Mouse (Mus musculus) liver, embryonic 15.5 days (tissue): Measurements from ENCODE around the gene Slc7a6os. TPM values are rescaled to one million over a fixed set of nuclear protein-coding genes. Genes with fewer than 3 reads are reported as not detected.

Source experiments
- ATAC-seq: fragments of 200-750 bp; cut with Nextera tagmentation; 2 replicates; pipeline ENCODE4 v1.8.0; 2017; ENCODE audit warnings: moderate number of reproducible peaks, mild to moderate bottlenecking, moderate library complexity; ENCODE audit not compliant: insufficient read depth
- H3K27ac ChIP-seq: fragments of 300-500 bp; sonication (generic); replicated peaks from 2 replicates; pipeline ENCODE4 v1.5.1; 2015; ENCODE audit warnings: mild to moderate bottlenecking, inconsistent platforms
- H3K27me3 ChIP-seq: fragments of 300-500 bp; sonication (generic); 2 replicates; pipeline ENCODE4 v1.6.1; 2015; ENCODE audit warnings: mild to moderate bottlenecking, inconsistent platforms
- H3K36me3 ChIP-seq: fragments of 300-500 bp; sonication (generic); replicated peaks from 2 replicates; pipeline ENCODE4 v1.6.1; 2015; ENCODE audit warnings: moderate library complexity, mild to moderate bottlenecking, inconsistent platforms
- H3K4me1 ChIP-seq: fragments of 300-500 bp; sonication (generic); replicated peaks from 2 replicates; pipeline ENCODE4 v1.6.1; 2015; ENCODE audit warnings: inconsistent platforms
- H3K4me2 ChIP-seq: fragments of 300-500 bp; sonication (generic); 2 replicates; pipeline ENCODE4 v1.6.1; 2015; ENCODE audit warnings: moderate library complexity, mild to moderate bottlenecking, inconsistent platforms
- H3K4me3 ChIP-seq: fragments of 300-500 bp; sonication (generic); replicated peaks from 2 replicates; pipeline ENCODE4 v1.5.1; 2015; ENCODE audit warnings: mild to moderate bottlenecking, inconsistent platforms
- H3K9ac ChIP-seq: fragments of 300-500 bp; sonication (generic); 2 replicates; pipeline ENCODE4 v1.6.1; 2015; ENCODE audit warnings: moderate library complexity, mild to moderate bottlenecking, inconsistent platforms
- H3K9me3 ChIP-seq: fragments of 300-500 bp; sonication (generic); replicated peaks from 2 replicates; pipeline ENCODE4 v1.6.1; 2016; ENCODE audit warnings: inconsistent platforms
- WGBS: fragments of 180-500 bp; shearing (Covaris S2); methylation state at CpG from one replicate; pipeline ENCODE4 v1.1.7; 2015; ENCODE audit warnings: mixed read lengths; ENCODE audit not compliant: insufficient replicate concordance; 5-methylcytosine and 5-hydroxymethylcytosine counted together
- polyA plus RNA-seq: library from polyadenylated mRNA; unstranded; fragments of >200 nt; fragmentation: Nextera tagmentation; extraction: Ambion mirVana; gene quantifications from 2 replicates; pipeline ENCODE4 v1.2.1, GENCODE M21; 2015

Gene Slc7a6os
- polyA plus RNA-seq, 1 experiment from 2014 or later = 11.0 TPM

GRCm38 (mm10) chr8:106177594-106177993, 33.1 kb downstream of the Slc7a6os start:
- Histone ChIP-seq H3K4me3 (no peak overlapping the region), H3K27me3 (no peaks in the 10 kb centered on the region), H3K4me1 (no peaks in the 10 kb centered on the region), H3K27ac (no peak overlapping the region), H3K9ac (no peak overlapping the region), H3K4me2 (no peak overlapping the region), H3K9me3 (no peaks in the 10 kb centered on the region), H3K36me3 (no peaks in the 10 kb centered on the region)
- no peak for ATAC-seq
- 65% methylated on average over 1 of the region's 1 CpGs for WGBS

- ATAC-seq = no peak
- no peaks in the 10 kb centered on the region for H3K9me3 ChIP-seq
- H3K27ac ChIP-seq = no peak overlapping the region
- no peak overlapping the region for H3K4me3 ChIP-seq
- H3K9ac ChIP-seq = no peak overlapping the region
- no peaks in the 10 kb centered on the region for H3K27me3 ChIP-seq
- H3K4me2 ChIP-seq = no peak overlapping the region
- 63% methylated on average over 1 of the region's 1 CpGs for WGBS
- H3K4me1 ChIP-seq = no peaks in the 10 kb centered on the region
- H3K36me3 ChIP-seq = no peaks in the 10 kb centered on the region
Observed at GRCm38 (mm10) chr8:106176891-106177290, 33.8 kb downstream of the Slc7a6os start.

DNA sequence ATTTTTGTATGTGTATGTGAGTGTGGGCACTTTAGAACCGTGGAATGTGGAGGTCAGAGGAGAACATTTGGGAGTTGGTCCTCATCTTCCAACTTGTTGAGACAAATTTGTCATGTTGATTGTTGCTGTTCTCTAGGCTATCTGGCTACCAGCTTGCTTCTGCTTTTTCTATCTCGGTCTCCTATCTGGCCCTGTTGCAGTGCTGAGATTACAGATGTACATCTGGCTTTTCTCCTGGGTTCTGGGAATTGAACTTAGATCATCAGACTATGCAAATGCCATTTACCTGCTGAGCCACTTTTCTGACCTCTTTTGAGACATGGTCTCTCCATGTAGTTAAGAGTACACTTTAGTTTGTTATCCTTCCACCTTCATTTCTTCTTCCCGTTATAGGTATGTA, 37.2 kb downstream of the Slc7a6os start:
- Histone ChIP-seq H3K4me2 (no peak overlapping the region), H3K36me3 (no peaks in the 10 kb centered on the region), H3K9ac (no peak overlapping the region), H3K27ac (no peak overlapping the region), H3K9me3 (no peaks in the 10 kb centered on the region), H3K4me1 (peaks cover 17% of the 10 kb centered on the region), H3K27me3 (peaks cover 13% of the 10 kb centered on the region), H3K4me3 (no peak overlapping the region)
- ATAC-seq = no peak
- WGBS = 62% methylated on average over 3 of the region's 3 CpGs

- Histone ChIP-seq H3K36me3 (no peaks in the 10 kb centered on the region), H3K9ac (0 out of 2 replicates have a peak overlapping the region, but pooled peaks have one; percentile 63), H3K27ac (no peak overlapping the region), H3K27me3 (peaks cover 27% of the 10 kb centered on the region), H3K9me3 (no peaks in the 10 kb centered on the region), H3K4me3 (peak overlapping the region; percentile 75), H3K4me2 (peak overlapping the region; percentile 100), H3K4me1 (peaks cover 23% of the 10 kb centered on the region)
- no peak for ATAC-seq
- 34% methylated on average over 6 of the region's 6 CpGs for WGBS
Observed at GRCm38 (mm10) chr8:106169934-106170480, 40.7 kb downstream of the Slc7a6os start.

GRCm38 (mm10) chr8:106169017-106169933, 41.5 kb downstream of the Slc7a6os start:
- WGBS = under 1% methylated on average over 54 of the region's 54 CpGs
- 0 out of 2 replicates have a peak overlapping the region, but pooled peaks have one; percentile 71 for H3K27ac ChIP-seq

GRCm38 (mm10) chr8:106168356-106169016, 42.2 kb downstream of the Slc7a6os start, which contains the start of gene Slc7a6:
TSS of gene Slc7a6 (plus strand) at chr8:106168857.
- peak; percentile 84 for ATAC-seq
- H3K27ac ChIP-seq = peak within 1 kb of the TSS; percentile 71
- peaks cover 27% of the 10 kb centered on the region for H3K27me3 ChIP-seq
- no peaks in the 10 kb centered on the region for H3K36me3 ChIP-seq
- H3K9ac ChIP-seq = peak within 1 kb of the TSS; percentile 63
- peaks cover 23% of the 10 kb centered on the region for H3K4me1 ChIP-seq
- under 1% methylated on average over 59 of the region's 59 CpGs for WGBS
- H3K4me2 ChIP-seq = peak within 1 kb of the TSS; percentile 100
- no peaks in the 10 kb centered on the region for H3K9me3 ChIP-seq
- peak within 1 kb of the TSS; percentile 75 for H3K4me3 ChIP-seq

More at GRCm38 (mm10) chr8:106169017-106169933, 41.5 kb downstream of the Slc7a6os start:
- H3K4me1 ChIP-seq = peaks cover 23% of the 10 kb centered on the region
- H3K4me2 ChIP-seq = peak overlapping the region; percentile 100
- no peaks in the 10 kb centered on the region for H3K36me3 ChIP-seq
- H3K9ac ChIP-seq = peak overlapping the region; percentile 63
- H3K27me3 ChIP-seq = peaks cover 27% of the 10 kb centered on the region
- peak overlapping the region; percentile 75 for H3K4me3 ChIP-seq
- peak; percentile 60 for ATAC-seq
- H3K9me3 ChIP-seq = no peaks in the 10 kb centered on the region

GRCm38 (mm10) chr8:106165460-106165859, 45.3 kb downstream of the Slc7a6os start:
- peaks cover 7% of the 10 kb centered on the region; the same call in 1 of the 2 replicates for H3K36me3 ChIP-seq
- no peak overlapping the region for H3K4me3 ChIP-seq
- peaks cover 27% of the 10 kb centered on the region for H3K27me3 ChIP-seq
- peaks cover 23% of the 10 kb centered on the region for H3K4me1 ChIP-seq
- H3K9me3 ChIP-seq = no peaks in the 10 kb centered on the region
- H3K27ac ChIP-seq = no peak overlapping the region
- H3K9ac ChIP-seq = no peak overlapping the region
- no peak overlapping the region for H3K4me2 ChIP-seq
- ATAC-seq = no peak
- 38% methylated on average over 4 of the region's 4 CpGs for WGBS

- Histone ChIP-seq H3K36me3 (peaks cover 7% of the 10 kb centered on the region; the same call in 1 of the 2 replicates), H3K4me2 (no peak overlapping the region), H3K27me3 (peaks cover 14% of the 10 kb centered on the region), H3K9me3 (no peaks in the 10 kb centered on the region), H3K27ac (no peak overlapping the region), H3K9ac (no peak overlapping the region), H3K4me3 (no peak overlapping the region), H3K4me1 (peaks cover 3% of the 10 kb centered on the region)
- 75% methylated on average over 9 of the region's 9 CpGs for WGBS
- ATAC-seq = no peak
Observed at GRCm38 (mm10) chr8:106163251-106163650, 47.5 kb downstream of the Slc7a6os start.

DNA sequence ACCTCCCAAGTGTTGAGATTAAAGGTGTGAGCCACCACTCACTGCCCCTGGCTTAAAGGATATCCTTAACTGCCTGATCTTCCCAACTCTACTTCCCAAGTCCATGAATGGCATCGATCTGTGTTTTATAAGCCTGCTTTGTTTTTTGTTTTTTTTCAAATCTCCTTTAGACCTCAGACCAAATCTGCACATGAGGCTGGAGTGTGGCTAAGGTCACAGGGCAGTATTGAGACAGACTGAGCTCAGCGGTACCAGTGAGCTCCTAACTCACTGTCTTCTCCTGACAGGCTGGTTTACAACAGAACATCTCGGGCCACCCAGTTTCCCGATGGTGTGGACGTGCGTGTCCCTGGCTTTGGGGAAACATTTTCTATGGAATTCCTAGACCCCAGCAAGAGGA, 50.9 kb downstream of the Slc7a6os start:
- no peaks in the 10 kb centered on the region for H3K27me3 ChIP-seq
- no peaks in the 10 kb centered on the region for H3K9me3 ChIP-seq
- H3K4me2 ChIP-seq = no peak overlapping the region
- H3K4me1 ChIP-seq = no peaks in the 10 kb centered on the region
- peaks cover 11% of the 10 kb centered on the region for H3K36me3 ChIP-seq
- no peak for ATAC-seq
- no peak overlapping the region for H3K9ac ChIP-seq
- 84% methylated on average over 6 of the region's 6 CpGs for WGBS
- no peak overlapping the region for H3K4me3 ChIP-seq
- no peak overlapping the region for H3K27ac ChIP-seq

- ATAC-seq = no peak
Observed at GRCm38 (mm10) chr8:106158381-106158780, 52.4 kb downstream of the Slc7a6os start.

DNA sequence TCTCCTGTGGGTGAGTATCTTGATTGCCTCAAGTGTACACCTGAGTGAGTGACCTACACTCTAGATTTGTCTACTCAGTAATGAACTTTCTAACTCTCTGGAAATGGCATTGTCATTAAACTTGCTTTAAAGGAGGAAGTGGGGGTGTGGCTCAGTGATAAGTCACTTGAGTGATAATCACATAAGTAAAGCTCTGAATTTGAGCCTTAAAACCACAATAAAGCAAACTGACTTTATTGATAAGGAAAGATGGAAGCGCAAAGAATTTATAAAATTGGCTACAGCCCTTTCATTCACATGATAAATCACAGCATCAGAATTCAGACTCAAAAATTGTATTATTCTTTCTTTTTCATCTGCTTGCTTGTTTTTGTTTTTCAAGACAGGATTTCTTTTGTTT, 53.3 kb downstream of the Slc7a6os start:
- H3K9ac ChIP-seq = no peak overlapping the region
- no peak for ATAC-seq
- no peak overlapping the region for H3K4me3 ChIP-seq
- H3K4me2 ChIP-seq = no peak overlapping the region
- WGBS = 14% methylated on average over 1 of the region's 1 CpGs
- H3K4me1 ChIP-seq = peaks cover 11% of the 10 kb centered on the region
- peaks cover 4% of the 10 kb centered on the region; the same call in 1 of the 2 replicates for H3K36me3 ChIP-seq
- H3K9me3 ChIP-seq = no peaks in the 10 kb centered on the region
- H3K27me3 ChIP-seq = no peaks in the 10 kb centered on the region
- no peak overlapping the region for H3K27ac ChIP-seq

More at GRCm38 (mm10) chr8:106158381-106158780, 52.4 kb downstream of the Slc7a6os start:
- Histone ChIP-seq H3K27me3 (no peaks in the 10 kb centered on the region), H3K9ac (no peak overlapping the region), H3K36me3 (peaks cover 11% of the 10 kb centered on the region), H3K4me3 (no peak overlapping the region), H3K4me2 (no peak overlapping the region), H3K27ac (no peak overlapping the region), H3K4me1 (peaks cover 5% of the 10 kb centered on the region), H3K9me3 (no peaks in the 10 kb centered on the region)
- WGBS = 78% methylated on average over 10 of the region's 10 CpGs
